In the genomic region with DNA sequence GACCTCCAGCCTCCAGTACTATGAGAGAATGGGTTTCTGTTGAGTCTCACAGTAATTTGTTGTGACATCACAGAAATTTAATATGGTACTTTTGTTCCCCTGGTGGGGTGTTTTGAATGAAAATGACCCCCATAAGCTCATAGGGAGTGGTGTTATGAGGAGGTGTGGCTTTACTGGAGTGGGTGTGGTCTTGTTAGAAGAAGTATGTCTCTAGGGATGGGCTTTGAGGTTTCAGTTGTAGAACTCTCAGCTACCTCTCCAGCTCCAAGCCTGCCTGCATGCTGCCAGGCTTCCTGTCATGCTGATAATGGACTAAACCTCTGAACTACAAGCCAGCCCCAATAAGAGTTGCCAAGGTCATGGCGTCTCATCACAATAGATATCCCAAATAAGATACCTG, we compare ENCODE assay signal across 32 mouse cellular contexts. TPM values are rescaled to one million over a fixed set of nuclear protein-coding genes. Genes with fewer than 3 reads are reported as not detected.
"Had no signal": no experiment of that assay in that cellular context is flagged by ENCODE, and none has a peak within 500 bp of the region (broad histone marks: within the 10 kb centered on the region; RNA-seq: fewer than 3 reads in every experiment).

No protein-coding gene starts in this region.

- DNase-seq: gastrocnemius, postnatal 14 days; gastrocnemius, postnatal 36 days; heart, adult 18-20 months; heart, postnatal 14 days; heart, postnatal 36 days; kidney, adult 11 months; kidney, adult 2 months; kidney, adult 9 months; kidney, postnatal 14 days; kidney, postnatal 36 days; layer of hippocampus, adult 9-11 months; layer of hippocampus, postnatal 36 days; left cerebral cortex, postnatal 4 days had no signal

- H3K4me3 ChIP-seq: heart, embryonic 13.5 days; heart, embryonic 15.5 days; hindbrain, embryonic 13.5 days; hindbrain, embryonic 15.5 days; kidney, embryonic 15.5 days; limb, embryonic 13.5 days; limb, embryonic 15.5 days; liver, embryonic 12.5 days had no signal

RNA-seq across cellular contexts. Expression of gene Cep55, which starts 5.1 kb away (rescaled TPM):
- total RNA-seq: gastrocnemius, adult 18-20 months; gastrocnemius, adult 8-10 months; left cerebral cortex, adult 18-20 months had no signal

RNA-seq across cellular contexts. Expression of gene Ffar4, which starts 47.2 kb away (rescaled TPM):
- total RNA-seq: gastrocnemius, adult 18-20 months; gastrocnemius, postnatal 14 days; gastrocnemius, postnatal 36 days; hematopoietic stem cell, adult 5-6 weeks; hindbrain, postnatal 0 days; layer of hippocampus, adult 18-20 months; layer of hippocampus, postnatal 14 days; layer of hippocampus, postnatal 36 days; left cerebral cortex, adult 18-20 months; left cerebral cortex, postnatal 25 days had no signal
- polyA plus RNA-seq: heart, embryonic 11.5 days; heart, postnatal 0 days; hindbrain, embryonic 11.5 days; hindbrain, embryonic 13.5 days; limb, embryonic 13.5 days had no signal
